Mouse (Mus musculus) gastrocnemius, postnatal 36 days (tissue): ENCODE measurements around the gene Zbed5. TPM values are rescaled to one million over a fixed set of nuclear protein-coding genes. Genes with fewer than 3 reads are reported as not detected.
"Not testable (repeated sequence)": the region's sequence is repeated elsewhere in the genome, so short reads cannot be mapped to it uniquely, and the experiment has no call there.

ENCODE experiments used
- DNase-seq, 2 experiments: peaks; one replicate each; pipeline ENCODE4 v3.0.0; 2022
- intact Hi-C: fragments of 180-260 bp; cut with DNase I; formaldehyde crosslinking; loops from one replicate; pipeline ENCODE4 v1.15.1; 2025
- long read RNA-seq, 2 experiments: library from polyadenylated mRNA; stranded (forward); transcript quantifications; one replicate each; pipeline ENCODE4 v2.0.0; 2021
- total RNA-seq, 2 experiments: library from RNA; stranded (reverse); gene quantifications; 2 replicates each; pipeline ENCODE4 v1.2.3; 2021

The Zbed5 gene
- total RNA-seq = under 1 TPM; 0.23 to 0.27 TPM
- long read RNA-seq, experiment 1 = 0 reads
- long read RNA-seq, experiment 2 = 0 reads

- intact Hi-C loops = no loop called here
- DNase-seq = peak; percentile 74 to 76
Observed at GRCm38 (mm10) chr5:129895198-129896088, at the start of gene Zbed5. Gene Zbed5, plus strand, starts transcription at chr5:129895723.

DNA sequence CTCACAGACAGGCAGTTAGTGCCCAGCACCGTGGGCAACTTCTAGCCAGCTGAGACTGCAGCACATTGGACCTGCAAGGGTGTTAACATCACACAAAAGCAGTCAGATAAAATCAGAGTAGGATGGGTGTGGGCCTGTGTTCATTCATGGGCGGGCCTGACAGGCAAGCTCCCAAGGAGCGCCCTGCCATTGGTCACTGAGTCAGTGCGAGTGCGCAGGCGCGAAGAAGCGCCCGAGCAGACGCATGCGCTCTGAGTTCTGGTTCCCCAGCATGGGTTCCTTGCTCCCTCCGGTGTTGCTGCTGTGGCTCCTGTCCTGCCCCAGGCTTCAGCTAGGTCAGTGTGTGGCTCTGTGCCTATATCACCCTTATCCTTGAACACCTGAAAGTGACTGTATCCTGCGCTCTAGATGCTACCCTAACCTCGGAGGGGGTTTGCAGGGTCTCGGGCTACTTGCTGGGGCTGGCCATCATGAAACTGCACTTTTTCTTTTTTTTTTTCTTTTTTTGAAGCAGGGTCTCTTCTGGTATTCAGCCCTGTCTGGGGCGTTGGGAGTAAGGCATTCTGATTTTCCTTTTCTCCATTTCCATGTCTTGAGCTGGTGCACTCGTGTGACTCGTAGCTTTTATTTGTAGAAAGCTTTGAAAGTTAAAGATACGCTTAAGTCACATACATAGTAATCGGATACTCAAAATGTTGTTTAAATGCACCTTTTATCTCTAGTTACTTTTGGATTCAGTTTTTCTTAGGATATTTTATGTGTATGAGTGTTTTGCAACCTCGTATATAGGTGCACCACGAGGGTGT, 48.6 kb upstream of the Zbed5 start, which contains the start of gene Sumf2:
Sumf2 (plus strand) TSS at position 235 of the 806 bp plus-strand sequence.
- intact Hi-C loops = no loop called here
- peak; percentile 93 for DNase-seq

GRCm38 (mm10) chr5:129847558-129847820, 48.0 kb upstream of the Zbed5 start:
- intact Hi-C loops = no loop called here
- no peak for DNase-seq

DNA sequence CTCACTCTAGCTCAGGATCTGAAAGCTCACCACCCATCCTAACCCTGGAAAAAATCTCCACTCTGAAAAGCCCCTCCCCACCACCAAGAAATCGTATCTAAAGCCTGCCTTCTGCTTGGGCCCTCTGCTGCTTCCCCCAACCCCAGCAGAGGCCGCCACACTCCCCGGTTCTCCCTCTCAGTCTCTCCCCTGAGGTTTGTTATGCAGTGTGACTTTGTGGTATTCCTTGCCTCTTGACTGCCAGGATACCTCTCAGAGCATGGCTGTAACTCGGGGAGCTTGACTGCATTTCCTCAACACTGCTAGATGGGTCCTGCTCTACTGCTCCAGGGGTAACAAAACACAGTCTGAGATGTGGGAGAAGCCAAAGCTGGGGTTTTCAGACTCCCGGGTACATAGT, 40.4 kb upstream of the Zbed5 start:
- no peak for DNase-seq
- intact Hi-C loops = no loop called here

DNA sequence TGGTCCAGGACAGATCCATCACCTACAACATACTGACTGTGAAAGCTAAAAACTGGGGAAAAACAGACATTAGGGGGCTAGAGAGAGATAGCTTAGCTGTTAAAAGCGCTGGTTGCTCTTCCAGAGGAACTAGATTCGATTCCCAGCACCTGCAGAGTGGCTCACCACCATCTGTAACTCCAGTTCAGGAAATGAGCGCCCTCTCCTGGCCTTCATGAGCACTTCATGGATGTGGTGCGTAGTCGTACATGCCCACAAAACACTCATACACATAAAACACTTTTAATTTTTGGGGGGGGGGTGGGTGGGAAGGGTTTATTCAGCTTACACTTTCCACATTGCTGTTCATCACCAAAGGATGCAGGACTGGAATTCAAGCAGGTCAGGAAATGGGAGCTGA, 39.1 kb upstream of the Zbed5 start:
- DNase-seq = no peak
- intact Hi-C loops = no loop called here

DNA sequence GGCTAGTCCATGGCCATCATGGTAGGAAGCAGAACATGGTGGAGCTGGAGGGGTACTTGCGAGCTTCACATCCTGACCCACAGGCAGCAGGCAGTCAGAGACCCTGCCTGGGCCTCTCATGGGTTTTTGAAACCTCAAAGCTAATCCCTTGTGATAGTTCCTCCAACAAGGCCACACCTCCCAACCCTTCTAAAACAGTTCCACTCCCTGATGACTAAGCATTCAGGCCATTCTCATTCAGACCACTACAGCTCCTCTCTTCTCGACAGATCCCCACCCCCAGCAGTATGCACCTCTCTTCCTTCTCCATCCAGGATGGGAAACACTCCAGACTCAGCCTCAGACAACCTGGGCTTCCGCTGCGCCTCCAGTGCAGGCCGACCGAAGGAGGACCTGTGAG, 33.2 kb upstream of the Zbed5 start:
- intact Hi-C loops = no loop called here
- no peak for DNase-seq

- peak in 1 of 2 experiments; percentile 42 for DNase-seq
- intact Hi-C loops = loop anchor here (2.0 kb wide), 1 partner anchor 14 kb away; no protein-coding TSS in a partner anchor
Observed at GRCm38 (mm10) chr5:129864467-129864866, 31.1 kb upstream of the Zbed5 start.

DNA sequence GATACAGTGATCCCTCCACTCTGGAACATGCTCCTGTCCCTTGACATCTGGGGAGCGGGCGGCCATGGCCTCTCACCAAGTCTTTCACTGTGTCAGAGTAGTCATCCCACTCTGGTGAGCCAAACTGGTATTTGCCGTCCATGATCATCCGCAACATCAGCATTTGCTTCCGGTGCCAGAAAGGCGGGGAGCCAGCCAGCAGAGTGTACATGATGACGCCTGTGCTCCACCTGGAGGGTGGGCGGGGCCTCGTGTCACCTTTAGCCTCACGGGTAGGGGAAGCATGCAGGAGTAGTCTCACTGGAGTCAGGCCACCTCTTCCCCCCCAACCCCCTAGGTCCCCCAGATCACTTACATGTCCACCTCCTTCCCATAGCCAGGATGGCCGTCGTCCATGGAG, 29.7 kb upstream of the Zbed5 start:
- no peak for DNase-seq

DNA sequence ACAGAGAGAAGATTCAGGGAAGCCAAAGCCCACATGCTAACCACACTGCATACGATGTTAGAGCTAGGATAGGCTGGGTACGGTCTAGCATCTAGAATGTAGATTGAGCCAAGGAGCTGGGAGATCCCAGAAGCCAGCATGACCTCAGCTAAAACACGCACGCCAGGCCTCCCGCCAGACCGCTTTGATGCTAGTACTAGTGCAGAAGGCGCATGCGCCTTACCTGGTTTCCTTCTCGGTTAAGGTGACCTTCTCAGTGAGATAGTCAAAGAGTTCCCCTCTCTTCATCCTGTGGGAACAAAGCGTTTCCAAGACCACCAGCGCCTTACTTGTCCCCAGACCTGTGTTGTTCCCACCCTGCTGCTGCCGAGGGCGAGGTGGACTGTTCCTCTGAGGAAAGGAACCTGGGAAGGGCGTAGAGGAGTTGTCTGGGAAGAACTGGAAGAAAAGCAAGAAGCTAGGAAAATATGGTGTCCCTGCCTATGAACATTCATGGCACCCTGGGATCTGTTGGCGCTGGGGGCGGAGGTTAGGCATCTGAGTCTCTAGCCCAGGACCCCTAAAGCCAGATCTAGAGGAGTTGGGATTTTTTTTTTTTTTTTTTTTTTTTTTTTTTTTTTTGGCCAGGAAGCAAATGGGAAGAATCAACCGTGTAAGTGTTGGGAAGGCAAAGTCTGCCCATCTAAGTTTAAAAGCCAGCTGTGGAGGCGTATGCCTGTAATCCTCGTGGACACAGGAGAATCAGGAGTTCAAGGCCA, 26.1 kb upstream of the Zbed5 start:
- intact Hi-C loops = no loop called here
- no peak for DNase-seq

More for the DNA sequence above, 29.7 kb upstream of the Zbed5 start:
- intact Hi-C loops = loop anchor here (2.0 kb wide), 1 partner anchor 13 kb away; no protein-coding TSS in a partner anchor

DNA sequence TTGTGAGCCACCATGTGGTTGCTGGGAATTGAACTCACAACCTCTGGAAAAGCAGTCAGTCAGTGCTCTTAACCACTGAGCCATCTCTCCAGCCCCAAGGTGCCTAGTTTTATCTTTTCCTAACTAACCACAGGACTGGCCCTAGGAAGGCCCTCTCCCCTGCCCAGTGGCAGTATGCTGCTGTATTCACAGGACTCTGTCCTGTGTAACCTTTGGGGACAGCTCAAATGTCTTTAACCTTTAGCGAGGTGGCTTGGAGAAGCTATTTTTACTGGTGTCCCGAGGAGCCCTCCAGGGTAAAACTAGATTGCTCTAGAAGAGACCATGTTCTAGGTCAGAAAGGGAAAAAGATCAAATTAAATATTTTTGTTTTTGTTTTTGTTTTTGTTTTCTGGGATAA, 24.3 kb upstream of the Zbed5 start:
- DNase-seq = no peak
- intact Hi-C loops = no loop called here

DNA sequence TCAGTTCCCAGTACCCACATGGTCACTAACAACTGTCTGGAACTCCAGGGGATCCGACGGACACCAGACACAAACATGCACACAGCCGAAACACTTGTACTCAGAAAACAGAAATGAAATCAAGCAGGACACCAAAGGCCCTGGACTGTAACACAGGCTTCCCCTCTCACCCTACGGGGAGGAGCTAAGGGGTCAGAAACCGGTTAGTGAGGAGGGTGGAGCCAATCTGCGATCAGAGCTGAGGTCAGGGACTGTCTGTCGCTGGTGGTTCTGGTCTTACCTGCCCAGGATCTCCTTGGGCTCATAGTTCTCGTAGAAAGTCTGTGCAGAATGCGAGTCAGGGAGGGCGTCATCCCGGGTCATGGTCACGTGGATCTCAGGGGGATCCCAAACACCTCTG, 21.6 kb upstream of the Zbed5 start:
- DNase-seq = no peak
- intact Hi-C loops = no loop called here

- intact Hi-C loops = no loop called here
- no peak for DNase-seq
Observed at GRCm38 (mm10) chr5:129875098-129875497, 20.4 kb upstream of the Zbed5 start.

DNA sequence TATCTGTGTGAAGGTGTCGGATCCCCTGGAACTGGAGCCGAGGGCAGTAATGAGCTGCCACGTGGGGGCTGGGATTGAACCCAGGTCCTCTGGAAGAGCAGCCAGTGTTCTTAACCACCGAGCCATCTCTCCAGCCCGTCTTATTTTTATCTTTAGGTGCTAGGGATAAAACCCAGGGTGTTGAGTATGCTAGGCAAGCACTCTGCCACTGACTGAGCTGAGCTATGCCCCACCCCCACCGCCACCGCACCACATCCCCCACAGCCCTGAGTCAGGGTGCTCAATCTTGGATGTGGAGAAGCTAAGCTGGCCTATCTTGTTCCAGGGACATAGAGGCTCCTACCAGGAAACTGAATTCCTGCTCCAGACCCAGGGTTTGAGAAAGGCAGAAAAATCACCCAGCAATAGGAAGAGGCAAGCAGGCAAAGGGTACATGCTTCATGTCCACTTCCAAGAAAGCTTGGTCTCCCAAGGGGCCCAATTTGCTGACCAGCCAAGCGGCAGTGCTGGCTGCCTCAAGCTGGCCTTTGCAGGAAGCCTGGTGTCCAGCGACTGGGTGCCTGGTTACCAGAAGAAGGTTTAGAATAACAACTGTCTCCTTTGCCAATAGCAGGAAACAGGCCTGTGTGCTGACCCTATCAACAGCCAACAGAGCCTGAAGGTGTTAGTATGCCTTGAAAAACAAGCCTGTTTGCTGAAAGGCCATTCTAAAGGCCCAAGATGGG, 17.6 kb upstream of the Zbed5 start:
- DNase-seq = peak; percentile 53 to 63
- intact Hi-C loops = loop anchor here (2.0 kb wide), 1 partner anchor 13 kb away; no protein-coding TSS in a partner anchor

- intact Hi-C loops = loop anchor here (2.0 kb wide), 1 partner anchor 14 kb away; no protein-coding TSS in a partner anchor
- DNase-seq = peak; percentile 65 to 73
Observed at GRCm38 (mm10) chr5:129878946-129879345, 16.6 kb upstream of the Zbed5 start.

DNA sequence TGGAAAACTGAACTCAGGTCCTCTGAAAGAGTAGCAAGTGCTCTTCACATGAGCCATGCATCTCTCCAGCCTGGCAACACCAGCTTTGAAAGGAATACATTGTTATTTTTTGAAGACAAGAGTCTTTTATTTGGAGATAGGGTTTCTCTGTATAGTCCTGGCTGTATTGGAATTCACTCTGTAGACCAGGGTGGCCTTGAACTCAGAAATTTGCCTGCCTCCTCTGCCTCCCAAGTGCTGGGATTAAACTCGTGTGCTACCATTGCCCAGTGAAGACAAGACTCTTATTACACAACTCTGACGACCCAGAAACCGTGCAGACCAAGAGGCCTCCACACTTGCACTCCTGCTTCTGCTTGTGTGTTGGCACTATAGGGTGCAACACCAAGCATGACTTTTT, 15.6 kb upstream of the Zbed5 start:
- intact Hi-C loops = loop anchor here (2.0 kb wide), 1 partner anchor 15 kb away; no protein-coding TSS in a partner anchor
- DNase-seq = no peak

GRCm38 (mm10) chr5:129886271-129886670, 9.3 kb upstream of the Zbed5 start:
- intact Hi-C loops = no loop called here
- DNase-seq = no peak

- peak; percentile 87 to 88 for DNase-seq
- intact Hi-C loops = no loop called here
Observed at GRCm38 (mm10) chr5:129886911-129887636, 8.4 kb upstream of the Zbed5 start, which contains the start of gene Chchd2. Gene Chchd2, minus strand, starts transcription at chr5:129887470.

GRCm38 (mm10) chr5:129890390-129890789, 5.1 kb upstream of the Zbed5 start:
- intact Hi-C loops = not testable (repeated sequence)

DNA sequence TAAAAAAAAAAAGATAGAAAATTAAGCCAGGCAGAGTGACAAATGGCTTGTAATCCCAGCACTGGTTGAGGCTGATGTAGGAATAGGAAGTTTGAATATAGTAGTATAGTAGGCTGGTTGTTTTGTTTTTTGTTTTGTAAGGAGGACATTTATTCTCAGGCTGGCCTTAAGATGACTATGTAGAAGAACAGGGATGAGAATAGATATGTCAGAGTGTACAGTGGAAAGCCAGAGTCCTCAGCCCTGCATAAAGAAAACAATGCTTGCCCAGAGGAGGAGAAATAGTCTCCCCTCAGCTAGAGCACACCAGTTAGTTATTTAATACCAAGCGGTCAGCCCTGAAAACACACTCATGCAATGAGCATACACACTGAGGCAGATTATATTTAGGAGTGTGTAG, 2.9 kb downstream of the Zbed5 start, which contains the start of gene Phkg1:
Phkg1 (minus strand) TSS at position 101 of the 400 bp plus-strand sequence.
- intact Hi-C loops = no loop called here
- DNase-seq = no peak

More at GRCm38 (mm10) chr5:129890390-129890789, 5.1 kb upstream of the Zbed5 start:
- not testable (repeated sequence) for DNase-seq
